Mouse (Mus musculus) forebrain, embryonic 11.5 days (tissue): Measurements from ENCODE around the gene Maml3. TPM values are rescaled to one million over a fixed set of nuclear protein-coding genes. Genes with fewer than 3 reads are reported as not detected.

Experiments used
- ATAC-seq: fragments of 200-750 bp; cut with Nextera tagmentation; replicated peaks from 2 replicates; pipeline ENCODE4 v1.8.0; 2017; ENCODE audit warnings: moderate TSS enrichment; ENCODE audit not compliant: low FRiP score
- DNase-seq: peaks from one replicate; pipeline ENCODE4 v3.0.0-alpha.2; 2017; ENCODE audit warnings: low spot score
- H3K27ac ChIP-seq: fragments of 300-500 bp; sonication (generic); 2 replicates; pipeline ENCODE4 v1.5.1; 2014; ENCODE audit warnings: low read depth, low read length
- H3K27me3 ChIP-seq: fragments of 300-500 bp; sonication (generic); 2 replicates; pipeline ENCODE4 v1.6.1; 2014; ENCODE audit warnings: mild to moderate bottlenecking, low read length, mixed read lengths; ENCODE audit not compliant: control insufficient read depth, insufficient read depth
- H3K36me3 ChIP-seq: fragments of 300-500 bp; sonication (generic); 2 replicates; pipeline ENCODE4 v1.6.1; 2014; ENCODE audit warnings: mild to moderate bottlenecking, low read length, moderate library complexity, mixed read lengths; ENCODE audit not compliant: control insufficient read depth, insufficient read depth
- H3K4me1 ChIP-seq: fragments of 300-500 bp; sonication (generic); replicated peaks from 2 replicates; pipeline ENCODE4 v1.6.1; 2014; ENCODE audit warnings: low read length, mixed read lengths; ENCODE audit not compliant: control insufficient read depth, insufficient read depth
- H3K4me2 ChIP-seq: fragments of 300-500 bp; sonication (generic); 2 replicates; pipeline ENCODE4 v1.6.1; 2014; ENCODE audit warnings: low read depth, mild to moderate bottlenecking, low read length, moderate library complexity, mixed read lengths; ENCODE audit not compliant: severe bottlenecking
- H3K4me3 ChIP-seq: fragments of 300-500 bp; sonication (generic); 2 replicates; pipeline ENCODE4 v1.5.1; 2014; ENCODE audit warnings: low read depth, low read length
- H3K9ac ChIP-seq: fragments of 300-500 bp; sonication (generic); 2 replicates; pipeline ENCODE4 v1.6.1; 2014; ENCODE audit warnings: low read length
- H3K9me3 ChIP-seq: fragments of 300-500 bp; sonication (generic); 2 replicates; pipeline ENCODE4 v1.6.1; 2016; ENCODE audit warnings: low read length, mixed read lengths; ENCODE audit not compliant: control insufficient read depth
- WGBS: fragments of 180-500 bp; shearing (Covaris S2); extraction: QIAGEN DNeasy Blood & Tissue Kit; methylation state at CpG from one replicate; pipeline ENCODE4 v1.1.7; 2014; 5-methylcytosine and 5-hydroxymethylcytosine counted together
- polyA plus RNA-seq: library from polyadenylated mRNA; unstranded; fragments of >200 nt; fragmentation: Nextera tagmentation; extraction: Ambion mirVana; gene quantifications from 2 replicates; pipeline ENCODE4 v1.2.1, GENCODE M21; 2014

The Maml3 gene
- polyA plus RNA-seq, 1 experiment from 2014 or later = 7.5 TPM

DNA sequence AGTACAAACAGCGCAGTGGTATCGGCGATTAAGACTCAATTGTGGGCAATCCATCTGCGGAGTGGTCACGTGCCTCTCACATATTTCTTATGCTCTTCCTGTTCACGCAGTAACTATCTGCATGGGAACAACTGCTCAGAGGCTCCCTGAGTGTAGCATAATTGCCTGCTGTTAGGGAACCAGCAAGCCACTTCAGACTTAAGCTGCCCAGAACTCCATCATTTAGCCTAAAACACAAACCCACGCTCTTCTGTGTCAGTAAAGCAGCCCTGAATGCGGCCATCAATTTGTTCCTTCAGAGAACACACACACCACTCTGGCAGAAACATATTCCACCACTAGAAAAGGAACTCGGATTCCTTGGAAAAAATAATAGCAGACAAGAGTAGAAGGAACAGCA lies 305.2 kb downstream of the Maml3 start:
- H3K27ac ChIP-seq = no peak overlapping the region
- peaks cover 44% of the 10 kb centered on the region for H3K4me1 ChIP-seq
- 88% methylated on average over 9 of the region's 9 CpGs for WGBS

DNA sequence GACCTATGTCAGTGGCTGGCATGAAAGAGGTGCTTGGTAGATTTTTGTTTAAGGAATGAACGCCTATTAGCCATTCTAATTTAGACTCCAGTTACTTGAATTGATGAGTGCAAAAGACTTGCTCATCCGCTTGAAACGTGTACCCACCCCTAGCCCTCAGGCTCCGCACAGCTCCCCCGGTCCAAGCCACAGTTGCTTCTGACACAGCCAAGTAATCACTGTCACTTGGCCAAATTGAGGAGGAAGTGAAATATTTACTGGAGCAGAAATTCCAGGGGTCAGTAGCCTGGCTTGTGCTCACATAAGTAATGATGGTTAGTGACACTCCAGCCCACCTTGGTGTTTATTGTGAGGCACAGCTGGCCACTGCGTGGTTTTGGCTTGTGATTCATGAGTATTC lies 308.0 kb downstream of the Maml3 start:
- H3K4me2 ChIP-seq = no peak overlapping the region
- ATAC-seq (no peak), DNase-seq (no peak)
- H3K36me3 ChIP-seq = no peaks in the 10 kb centered on the region
- H3K9me3 ChIP-seq = no peaks in the 10 kb centered on the region; the same call in 1 of the 2 replicates
- H3K9ac ChIP-seq = no peak overlapping the region
- H3K27me3 ChIP-seq = no peaks in the 10 kb centered on the region
- H3K4me3 ChIP-seq = no peak overlapping the region
- no peak overlapping the region for H3K27ac ChIP-seq
- peaks cover 33% of the 10 kb centered on the region for H3K4me1 ChIP-seq
- 62% methylated on average over 6 of the region's 6 CpGs for WGBS

More for the DNA sequence above, 305.2 kb downstream of the Maml3 start:
- H3K9me3 ChIP-seq = no peaks in the 10 kb centered on the region
- H3K4me3 ChIP-seq = no peak overlapping the region
- H3K9ac ChIP-seq = no peak overlapping the region
- no peak overlapping the region for H3K4me2 ChIP-seq
- H3K36me3 ChIP-seq = no peaks in the 10 kb centered on the region
- no peaks in the 10 kb centered on the region for H3K27me3 ChIP-seq
- ATAC-seq (no peak), DNase-seq (no peak)

DNA sequence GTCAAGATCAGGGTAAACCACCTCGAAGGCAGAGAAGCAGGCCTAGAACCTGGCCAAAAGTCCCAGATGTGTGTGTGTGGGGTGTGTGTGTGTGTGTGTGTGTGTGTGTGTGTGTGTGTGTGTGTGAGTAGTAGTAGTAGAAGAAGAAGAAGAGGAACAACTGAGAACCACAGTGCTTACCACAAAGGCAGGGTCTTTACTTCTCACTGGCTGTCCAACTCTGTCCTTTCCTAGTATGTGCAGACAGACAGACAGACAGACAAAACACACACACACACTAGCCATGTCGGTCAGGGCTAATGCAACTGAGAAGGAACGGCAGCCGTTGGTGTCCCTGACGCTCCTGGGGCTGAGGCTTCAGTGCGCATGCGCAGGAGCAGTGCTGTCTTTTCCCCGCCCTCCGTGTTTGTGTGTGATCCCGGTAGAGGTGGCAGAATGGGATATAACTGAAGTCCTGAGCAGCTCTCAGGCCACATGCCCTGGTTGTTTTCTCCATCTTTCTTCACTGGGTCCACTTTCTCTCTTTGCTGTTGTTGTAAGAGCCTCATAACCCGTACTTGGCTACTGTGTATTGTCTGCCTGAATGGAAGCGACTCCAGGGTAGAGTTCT lies 308.6 kb downstream of the Maml3 start:
- Histone ChIP-seq H3K9me3 (no peaks in the 10 kb centered on the region; the same call in 1 of the 2 replicates), H3K4me2 (0 out of 2 replicates have a peak overlapping the region, but pooled peaks have one; percentile 8), H3K27me3 (no peaks in the 10 kb centered on the region), H3K27ac (no peak overlapping the region), H3K4me3 (no peak overlapping the region), H3K36me3 (no peaks in the 10 kb centered on the region), H3K9ac (no peak overlapping the region), H3K4me1 (peaks cover 35% of the 10 kb centered on the region)
- DNase-seq (peak; percentile 63), ATAC-seq (no peak)
- WGBS = 72% methylated on average over 12 of the region's 12 CpGs

DNA sequence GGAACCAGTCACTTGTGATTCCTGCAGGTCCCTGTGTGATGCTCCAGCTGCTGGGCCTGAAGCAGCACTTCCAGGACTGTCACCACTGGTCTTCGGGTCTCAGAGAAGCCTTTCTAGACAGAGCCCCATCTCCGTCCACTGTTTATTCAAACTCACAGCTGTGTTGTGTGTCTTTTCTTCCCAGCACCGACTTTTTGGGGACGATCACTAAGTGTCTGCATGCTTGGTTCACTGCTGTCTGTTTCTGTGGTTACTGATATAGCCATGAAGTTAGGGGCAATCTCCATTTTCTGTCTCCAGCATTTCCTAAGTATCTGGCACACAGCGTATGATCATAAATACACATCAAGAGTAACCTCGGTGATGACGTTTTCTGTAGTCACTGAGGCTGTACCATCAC lies 313.3 kb downstream of the Maml3 start:
- WGBS = 82% methylated on average over 7 of the region's 7 CpGs
- no peak overlapping the region for H3K27ac ChIP-seq
- DNase-seq = no peak
- H3K4me1 ChIP-seq = peaks cover 15% of the 10 kb centered on the region; the same call in 1 of the 2 replicates
- no peaks in the 10 kb centered on the region for H3K27me3 ChIP-seq
- no peak overlapping the region for H3K9ac ChIP-seq
- no peak overlapping the region for H3K4me3 ChIP-seq
- no peak for ATAC-seq
- H3K9me3 ChIP-seq = no peaks in the 10 kb centered on the region; the same call in 1 of the 2 replicates
- H3K36me3 ChIP-seq = no peaks in the 10 kb centered on the region
- no peak overlapping the region for H3K4me2 ChIP-seq

DNA sequence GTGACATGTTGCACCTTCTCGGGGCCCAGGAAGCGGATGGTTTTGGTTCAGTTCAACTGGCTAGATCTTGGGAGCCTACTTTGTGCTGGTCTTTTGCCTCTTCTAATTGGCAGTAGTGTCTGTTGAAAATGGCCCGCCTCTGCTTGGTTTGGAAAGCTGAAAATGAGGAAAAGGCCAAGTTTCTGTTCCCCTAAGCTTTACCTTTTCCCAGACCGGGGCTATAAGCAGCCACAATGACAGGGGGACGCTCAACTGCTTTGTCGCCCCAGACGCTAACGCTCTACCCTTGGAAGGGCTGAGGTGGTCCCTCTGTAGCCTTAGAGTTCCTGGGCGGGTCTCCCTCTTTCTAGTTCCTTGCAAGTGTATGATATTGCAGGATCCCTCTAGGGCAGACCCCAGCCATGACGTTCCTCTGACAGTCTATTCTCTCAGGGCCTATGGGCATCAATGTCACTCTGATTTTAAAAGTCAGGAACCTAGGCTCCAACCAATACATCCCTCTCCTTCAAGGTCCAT lies 315.4 kb downstream of the Maml3 start:
- peak overlapping the region; percentile 17; the same call in 1 of the 2 replicates for H3K4me3 ChIP-seq
- H3K36me3 ChIP-seq = no peaks in the 10 kb centered on the region
- peaks cover 9% of the 10 kb centered on the region; the same call in 1 of the 2 replicates for H3K4me1 ChIP-seq
- ATAC-seq (peak; percentile 16), DNase-seq (peak; percentile 62)
- WGBS = 17% methylated on average over 10 of the region's 10 CpGs
- H3K27me3 ChIP-seq = no peaks in the 10 kb centered on the region
- H3K4me2 ChIP-seq = peak overlapping the region; percentile 51
- no peaks in the 10 kb centered on the region; the same call in 1 of the 2 replicates for H3K9me3 ChIP-seq
- H3K27ac ChIP-seq = peak overlapping the region; percentile 97
- H3K9ac ChIP-seq = peak overlapping the region; percentile 63

DNA sequence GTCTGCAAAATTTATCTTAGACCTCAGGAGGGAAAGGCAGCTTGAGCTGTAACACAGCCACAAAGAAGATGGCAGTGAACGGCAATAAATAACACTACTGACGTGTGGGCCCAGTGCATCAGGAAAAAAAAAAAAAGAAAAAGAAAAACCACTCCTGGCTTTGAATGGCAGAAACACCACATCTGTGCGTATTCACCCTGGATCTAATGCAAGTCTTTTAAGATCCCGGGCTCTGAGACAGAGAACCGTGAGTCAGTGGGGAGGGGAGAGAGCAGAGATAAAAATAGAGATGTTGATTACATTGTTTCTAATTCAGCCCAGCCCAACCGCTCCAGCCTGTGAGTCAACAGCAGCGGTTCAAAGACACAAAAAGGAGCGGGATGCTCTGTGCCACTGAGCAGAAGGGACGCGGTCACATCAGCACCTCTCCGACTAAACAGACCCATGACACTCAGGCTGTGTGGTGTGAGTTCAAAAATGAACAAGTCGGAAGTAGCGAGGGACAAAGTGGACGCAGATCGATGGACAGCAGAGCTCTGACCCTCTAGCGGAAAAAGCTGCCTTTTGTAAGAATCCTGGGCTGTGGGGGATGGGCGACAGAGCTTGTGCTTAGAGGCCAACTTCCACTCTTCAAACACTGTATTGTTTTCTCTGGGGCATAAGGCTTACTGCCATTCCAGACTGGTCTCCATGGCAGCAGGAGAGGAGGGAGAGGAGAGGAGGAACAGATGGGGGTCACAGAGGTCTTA lies 316.1 kb downstream of the Maml3 start:
- Histone ChIP-seq H3K4me2 (peak overlapping the region; percentile 51), H3K4me3 (peak overlapping the region; percentile 17; the same call in 1 of the 2 replicates), H3K4me1 (peaks cover 9% of the 10 kb centered on the region; the same call in 1 of the 2 replicates), H3K36me3 (no peaks in the 10 kb centered on the region), H3K27ac (peak overlapping the region; percentile 97), H3K27me3 (no peaks in the 10 kb centered on the region), H3K9ac (peak overlapping the region; percentile 63), H3K9me3 (no peaks in the 10 kb centered on the region)
- ATAC-seq (peak; percentile 94), DNase-seq (peak; percentile 92)
- 1% methylated on average over 17 of the region's 17 CpGs for WGBS

DNA sequence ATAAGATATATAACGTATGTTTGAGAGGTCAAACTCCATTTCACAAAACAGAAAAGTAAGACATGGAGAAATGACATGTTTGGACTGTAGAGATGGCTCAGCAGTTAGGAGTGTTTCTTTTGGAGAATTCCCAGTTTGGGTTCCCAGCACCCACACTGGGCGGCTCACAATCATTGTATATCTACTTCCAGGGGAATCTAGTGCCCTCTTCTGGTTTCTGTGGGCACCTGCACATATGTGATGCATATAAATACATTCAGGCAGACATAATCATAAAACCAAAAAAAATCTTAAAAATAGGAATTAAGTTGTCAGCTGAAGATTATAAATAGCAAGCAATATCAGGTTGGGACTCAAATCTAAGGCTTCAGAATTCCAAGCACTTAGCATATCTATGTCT lies 316.9 kb downstream of the Maml3 start:
- WGBS = 97% methylated on average over 2 of the region's 2 CpGs
- DNase-seq = peak; percentile 31
- no peak overlapping the region for H3K4me2 ChIP-seq
- no peaks in the 10 kb centered on the region for H3K27me3 ChIP-seq
- H3K36me3 ChIP-seq = no peaks in the 10 kb centered on the region
- no peak for ATAC-seq
- no peak overlapping the region for H3K4me3 ChIP-seq
- H3K4me1 ChIP-seq = peaks cover 9% of the 10 kb centered on the region; the same call in 1 of the 2 replicates
- no peaks in the 10 kb centered on the region for H3K9me3 ChIP-seq
- no peak overlapping the region for H3K9ac ChIP-seq
- H3K27ac ChIP-seq = peak overlapping the region; percentile 97

DNA sequence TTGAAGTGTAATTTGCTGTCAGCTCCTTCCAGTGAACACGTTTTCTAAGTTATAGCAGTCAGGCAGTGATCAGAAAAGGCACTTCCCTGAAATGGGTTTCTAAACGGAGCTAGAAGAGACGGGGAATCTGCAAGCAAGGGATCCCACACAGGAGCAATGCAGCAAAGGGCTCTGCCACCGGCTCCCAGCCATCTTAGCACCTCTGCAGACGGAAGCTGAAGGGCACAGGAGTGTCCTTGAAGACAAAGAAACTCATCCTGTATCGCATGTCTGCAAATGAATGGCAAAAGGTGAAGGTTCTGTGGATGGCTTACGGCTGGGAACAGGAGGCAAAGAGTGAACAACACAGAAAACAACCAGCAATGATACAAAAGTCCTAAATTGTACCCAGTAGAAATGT lies 319.1 kb downstream of the Maml3 start:
- H3K9ac ChIP-seq = no peak overlapping the region
- no peaks in the 10 kb centered on the region for H3K36me3 ChIP-seq
- no peak overlapping the region for H3K27ac ChIP-seq
- H3K4me1 ChIP-seq = peaks cover 7% of the 10 kb centered on the region; the same call in 1 of the 2 replicates
- DNase-seq (no peak), ATAC-seq (no peak)
- no peaks in the 10 kb centered on the region for H3K27me3 ChIP-seq
- no peaks in the 10 kb centered on the region for H3K9me3 ChIP-seq
- 79% methylated on average over 7 of the region's 7 CpGs for WGBS
- no peak overlapping the region for H3K4me3 ChIP-seq
- H3K4me2 ChIP-seq = no peak overlapping the region
